Mouse (Mus musculus): ENCODE data around the gene Tmem104.

Tmem104 gene

DNA sequence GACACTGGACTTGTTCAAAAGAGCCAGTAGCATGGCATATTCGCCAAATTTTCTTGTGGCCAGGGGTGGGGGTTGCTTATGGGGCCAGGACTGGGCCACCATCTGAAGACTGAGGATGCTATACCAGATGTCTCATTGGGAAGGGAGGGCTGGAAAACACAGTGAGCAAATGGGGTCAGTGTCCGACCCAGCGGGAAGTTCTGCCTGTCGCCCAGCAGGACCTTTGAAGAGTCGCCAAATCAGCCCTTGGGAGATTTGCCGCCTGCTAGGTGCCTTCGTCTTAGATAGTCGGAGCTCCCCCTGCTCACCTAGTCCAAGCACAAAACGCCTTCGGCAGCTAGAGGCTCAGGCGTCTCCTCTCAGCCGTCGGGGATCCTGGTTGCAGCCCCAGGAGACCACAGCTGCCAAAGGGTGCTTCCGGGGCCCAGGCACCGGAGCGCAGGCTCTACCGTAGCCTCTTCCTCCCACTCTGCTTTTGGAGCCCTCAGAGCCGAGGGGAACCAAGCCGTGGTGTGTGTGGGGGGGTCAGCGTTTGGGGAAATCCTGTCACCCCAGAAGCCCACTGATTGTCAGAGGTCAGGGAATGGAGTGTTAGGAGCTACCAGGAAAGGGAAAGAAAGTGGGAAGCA is 78.6 kb downstream of the Tmem104 start:
- DNase-seq, result peak; percentile 77

- peak; percentile 76 for DNase-seq
Observed at GRCm38 (mm10) chr11:115266400-115266778, 79.1 kb downstream of the Tmem104 start.

DNA sequence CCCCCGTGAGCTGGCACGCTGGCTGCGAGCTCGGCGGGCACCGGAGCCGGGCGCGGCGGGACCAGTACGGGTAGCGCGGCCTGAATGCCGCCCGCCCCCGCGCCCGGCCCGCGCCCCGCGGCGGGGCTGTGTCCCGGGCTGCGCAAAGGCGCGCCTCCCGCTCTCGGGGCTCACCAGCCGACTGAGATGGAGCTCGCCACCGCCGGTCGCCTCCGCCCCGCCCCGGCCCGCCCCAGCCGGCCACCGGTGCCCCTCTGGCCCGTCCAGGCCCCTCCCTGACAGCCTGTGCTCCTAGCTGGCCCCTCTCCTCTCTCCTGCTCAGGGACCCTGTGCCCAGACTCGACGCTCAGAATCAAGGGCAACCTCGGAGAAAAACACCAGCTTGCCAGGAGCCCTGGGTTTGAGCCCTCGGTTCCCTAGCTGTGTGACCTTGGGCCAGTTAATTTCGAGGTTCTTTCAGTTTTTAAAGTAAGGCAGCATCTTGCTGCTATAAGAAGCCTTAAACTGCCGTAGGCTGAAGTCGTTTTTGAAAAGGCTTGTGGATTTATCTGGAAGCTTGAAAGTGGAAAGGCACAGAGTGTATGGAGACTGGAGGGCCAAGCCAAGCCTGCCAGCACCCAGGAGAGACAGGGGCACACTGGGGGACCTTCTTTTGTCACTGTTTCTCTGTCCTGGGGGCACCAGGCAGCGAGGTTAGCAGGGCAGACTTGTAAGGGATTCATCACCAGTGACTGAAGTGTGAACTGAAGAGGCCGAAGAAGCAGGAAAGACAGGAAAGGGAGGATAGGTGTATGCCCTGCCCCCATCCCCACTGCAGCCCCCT is 80.0 kb downstream of the Tmem104 start, which contains the start of gene Grin2c:
Gene Grin2c (minus strand): TSS at position 183 of the 823 bp plus-strand sequence.
- peak; percentile 66 for DNase-seq

DNA sequence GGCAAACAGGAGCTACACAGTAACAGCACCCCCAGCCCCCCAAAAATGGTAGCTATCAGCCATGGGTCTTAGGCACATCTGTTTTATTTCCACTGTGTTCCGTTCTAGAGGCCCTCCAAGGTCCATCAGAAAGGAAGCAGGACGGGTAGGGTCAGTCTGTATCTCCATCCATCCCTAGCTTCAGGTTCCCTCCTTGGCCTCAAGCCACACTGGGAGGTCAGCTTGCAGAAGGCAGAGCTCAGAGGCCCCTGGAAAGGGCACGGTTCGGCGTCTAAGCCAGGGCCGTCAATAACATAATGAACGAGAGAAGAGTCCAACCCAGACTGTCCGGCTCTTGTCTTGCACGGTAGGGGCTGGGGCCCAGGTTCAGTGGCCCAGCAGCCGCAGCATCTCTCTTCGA is 80.7 kb downstream of the Tmem104 start:
- DNase-seq, result no peak

DNA sequence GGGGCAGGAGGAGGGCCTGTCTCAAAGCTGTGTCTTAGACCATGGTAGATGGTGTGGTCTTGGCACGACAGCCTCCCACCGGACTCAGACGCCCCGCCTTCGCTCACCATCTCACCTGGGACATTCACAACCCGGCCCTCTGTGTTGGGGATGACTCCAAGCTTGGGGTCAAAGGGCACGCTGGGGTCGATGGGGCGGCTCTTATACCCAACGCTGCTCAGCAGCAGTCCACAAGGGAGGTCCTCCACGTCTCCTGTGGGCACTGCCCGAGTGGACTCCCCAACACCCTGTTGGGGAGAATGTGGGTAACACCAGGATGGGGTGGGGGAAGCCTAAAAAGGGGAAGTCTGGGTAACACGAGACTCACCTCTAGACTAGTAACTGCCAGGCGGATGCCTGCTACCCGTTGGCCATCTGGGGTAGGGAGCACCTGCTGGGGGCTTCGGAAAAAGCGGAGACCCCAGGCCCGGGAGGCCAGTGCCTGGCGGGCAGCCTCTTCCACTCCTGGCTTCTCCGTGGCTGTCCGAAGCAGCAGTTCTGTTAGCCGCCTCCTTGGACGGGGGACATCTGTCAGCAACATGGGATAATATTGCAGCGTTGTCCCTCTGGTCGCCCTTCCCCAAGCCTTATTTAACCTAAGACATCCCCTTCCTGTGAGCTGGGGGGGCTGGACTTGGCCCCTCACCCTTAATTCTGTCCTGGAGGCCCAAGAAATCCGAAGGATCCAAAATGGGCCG is 82.2 kb downstream of the Tmem104 start:
- DNase-seq, result peak; percentile 57

DNA sequence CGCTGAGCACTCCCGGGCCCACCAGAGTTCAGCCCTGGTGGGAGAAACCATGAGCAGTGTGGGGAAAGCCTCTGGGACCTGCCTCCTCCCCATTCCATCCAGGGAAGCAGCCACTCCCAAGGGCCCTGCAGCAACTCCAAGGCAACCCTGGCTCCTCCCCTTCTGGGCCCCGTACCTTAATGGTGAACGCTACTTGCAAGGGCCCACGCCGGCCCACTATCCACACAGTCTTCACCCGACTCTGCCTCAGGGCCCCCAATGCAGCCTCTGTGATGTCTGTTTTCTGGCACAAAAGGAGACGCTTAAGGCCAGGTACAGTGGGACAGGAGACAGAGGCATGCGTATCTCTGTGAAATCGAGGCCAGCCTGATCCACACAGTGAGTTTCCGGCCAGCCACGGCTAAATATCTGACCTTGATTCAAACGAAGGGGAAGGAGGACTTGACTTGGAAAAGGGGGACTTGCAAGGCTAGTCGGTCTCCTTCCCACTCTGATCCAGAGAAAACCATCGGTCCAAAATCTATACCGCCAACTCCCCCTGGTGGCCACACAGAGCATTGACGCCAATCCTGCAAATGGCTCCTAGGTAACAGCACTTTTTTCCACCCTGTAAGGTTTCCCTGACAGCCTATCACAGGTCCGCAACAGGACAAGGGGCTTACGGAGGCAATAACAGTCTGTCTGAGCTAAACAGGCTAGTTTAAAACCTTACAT is 83.0 kb downstream of the Tmem104 start:
- peak; percentile 91 for DNase-seq

DNA sequence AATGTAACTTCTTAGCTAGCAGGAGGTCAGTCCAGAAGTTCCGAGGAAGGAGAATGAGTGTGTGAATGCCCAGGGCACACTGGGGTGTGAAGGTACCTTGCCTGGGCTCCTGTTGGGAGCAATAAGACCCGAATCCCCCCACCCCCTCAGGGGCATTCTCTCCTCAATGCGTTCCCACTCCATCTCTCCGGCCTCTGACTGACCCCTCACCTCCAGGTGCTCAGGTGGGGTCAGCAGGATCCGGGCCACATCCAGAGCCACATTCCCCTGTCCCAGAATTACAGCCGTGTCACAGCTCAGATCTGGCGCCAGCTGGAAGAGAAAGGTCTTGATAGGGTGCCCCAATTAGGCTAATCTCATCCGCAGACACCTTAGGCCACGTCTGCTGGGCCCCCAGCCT is 83.8 kb downstream of the Tmem104 start:
- DNase-seq, result no peak

DNA sequence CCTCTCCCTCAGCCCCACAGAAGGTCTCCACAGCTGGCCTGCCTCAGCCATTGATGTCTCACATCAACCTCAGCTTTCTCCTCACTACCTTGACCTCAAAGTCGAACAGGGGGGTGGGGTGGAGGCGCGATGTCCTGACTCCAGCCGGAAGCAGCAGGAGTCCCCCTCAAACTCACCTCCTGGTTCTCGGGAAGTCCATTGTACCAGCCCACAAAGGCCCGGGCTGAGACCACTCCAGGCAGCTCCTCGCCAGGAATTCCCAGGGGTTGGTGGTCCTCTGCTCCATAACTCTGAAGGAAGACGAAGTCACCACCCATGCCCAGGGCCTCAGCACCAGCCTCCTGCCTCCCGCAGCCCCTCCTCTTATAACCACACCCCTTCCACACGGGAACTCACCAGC is 84.2 kb downstream of the Tmem104 start:
- DNase-seq, result no peak

GRCm38 (mm10) chr11:115272894-115273498 is 85.7 kb downstream of the Tmem104 start:
- no peak for DNase-seq

- DNase-seq, result no peak
Observed at GRCm38 (mm10) chr11:115273735-115274134, 86.4 kb downstream of the Tmem104 start.

GRCm38 (mm10) chr11:115274178-115274577 is 86.9 kb downstream of the Tmem104 start:
- DNase-seq, result no peak

- no peak for DNase-seq
Observed at GRCm38 (mm10) chr11:115274771-115275170, 87.5 kb downstream of the Tmem104 start.

- DNase-seq, result no peak
Observed at GRCm38 (mm10) chr11:115275509-115275908, 88.2 kb downstream of the Tmem104 start.

GRCm38 (mm10) chr11:115275954-115276353 is 88.7 kb downstream of the Tmem104 start:
- DNase-seq, result no peak

DNA sequence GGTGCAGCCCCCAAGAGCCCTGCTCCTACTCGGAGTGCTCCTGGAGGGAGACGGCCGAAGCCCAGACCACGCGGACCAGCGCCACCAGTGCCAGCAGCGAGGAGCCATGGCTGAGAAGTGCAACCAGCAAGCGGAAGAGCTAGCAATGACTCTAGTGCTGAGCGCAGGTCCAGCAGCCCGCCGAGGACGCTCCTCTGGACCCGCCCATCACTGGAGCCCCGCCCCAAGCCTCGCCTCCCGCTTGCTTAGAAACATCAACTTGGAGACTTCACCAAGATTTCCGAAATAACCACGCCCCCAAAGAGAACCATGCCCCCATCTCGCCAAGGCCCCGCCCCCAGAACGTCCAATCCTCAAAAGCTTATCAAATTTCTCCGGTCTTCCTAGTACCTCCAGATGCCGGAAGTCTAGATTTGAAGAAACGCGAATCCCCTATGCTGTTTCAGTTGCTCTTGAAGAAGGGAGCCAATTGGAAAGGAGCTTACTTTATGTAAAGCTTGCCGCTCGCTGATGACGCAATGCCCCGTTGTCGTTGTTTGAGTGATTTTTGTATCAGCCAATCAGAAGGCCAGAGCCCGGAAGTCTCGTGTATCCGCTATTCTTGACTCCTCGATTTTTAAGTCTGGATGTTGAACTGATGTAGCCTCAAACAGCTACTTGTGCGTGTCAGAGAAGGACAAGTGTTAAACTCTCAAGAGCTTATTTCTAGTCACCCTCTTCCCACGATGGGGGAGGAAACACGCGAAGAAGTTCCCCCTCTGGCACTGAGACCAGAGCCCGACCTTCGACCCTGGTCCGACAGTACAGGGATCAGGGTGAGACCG is 89.7 kb downstream of the Tmem104 start, which contains the start of gene Fdxr:
Gene Fdxr (minus strand): TSS at position 271 of the 824 bp plus-strand sequence.
- peak; percentile 96 for DNase-seq

DNA sequence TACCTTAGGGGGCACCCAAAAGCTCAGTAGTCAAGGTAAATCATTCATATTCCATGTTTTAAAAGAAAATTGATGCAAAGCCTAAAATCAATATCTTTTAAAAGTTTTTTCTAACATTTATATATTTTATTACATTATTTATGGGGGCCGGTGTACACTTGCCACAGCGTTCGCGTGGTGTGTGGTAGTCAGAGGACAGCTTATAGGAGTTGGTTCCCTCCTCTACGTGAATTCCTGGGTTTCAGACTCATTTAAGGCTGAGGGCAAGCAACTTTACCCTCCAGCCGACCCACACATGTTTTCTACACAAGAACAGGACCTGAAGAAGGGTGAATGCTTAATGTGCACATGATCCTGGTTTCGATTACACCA is 90.3 kb downstream of the Tmem104 start:
- no peak for DNase-seq

- no peak for DNase-seq
Observed at GRCm38 (mm10) chr11:115278176-115278575, 90.9 kb downstream of the Tmem104 start.

- DNase-seq, result no peak
Observed at GRCm38 (mm10) chr11:115279726-115280125, 92.4 kb downstream of the Tmem104 start.

DNA sequence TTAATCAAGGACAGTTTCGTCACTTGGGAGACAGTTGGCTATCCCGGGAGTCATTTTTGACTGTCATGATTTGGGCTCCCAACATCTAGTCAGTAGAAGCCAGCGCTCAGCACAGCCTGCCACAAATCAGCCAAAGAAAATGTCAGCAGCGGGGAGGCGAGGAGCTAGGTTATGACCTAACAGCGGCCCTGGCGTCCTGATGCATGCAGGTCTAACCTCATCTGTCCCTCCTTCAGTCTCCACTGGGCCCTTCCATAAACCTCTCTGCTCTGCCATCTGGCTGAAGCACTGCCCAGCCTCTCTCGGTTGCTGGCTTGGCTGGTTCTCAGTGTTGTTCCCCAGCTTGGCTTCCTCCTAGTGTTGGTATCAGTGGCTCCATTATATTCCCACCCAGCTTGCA is 95.0 kb downstream of the Tmem104 start:
- DNase-seq, result no peak

GRCm38 (mm10) chr11:115282723-115283485 is 95.6 kb downstream of the Tmem104 start:
- no peak for DNase-seq

DNA sequence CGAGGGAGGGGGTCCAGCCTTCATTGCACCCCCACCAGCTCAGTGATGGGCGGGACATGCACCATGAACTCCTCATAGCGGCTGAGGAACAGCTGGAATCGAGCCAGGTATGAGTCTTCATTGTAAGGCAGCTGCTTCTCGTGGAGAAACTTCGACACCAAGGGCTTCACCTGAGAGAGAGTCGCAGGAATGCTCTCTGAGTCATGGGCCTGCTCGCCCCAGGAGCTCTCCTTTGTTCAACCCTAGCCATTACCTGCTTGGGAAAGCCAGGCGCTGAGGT is 96.1 kb downstream of the Tmem104 start:
- no peak for DNase-seq

Data from cerebellum, adult 11 months (tissue).